Mouse (Mus musculus): ENCODE data around the gene Ugt1a6a. TPM values are rescaled to one million over a fixed set of nuclear protein-coding genes. Genes with fewer than 3 reads are reported as not detected.
"Not testable (repeated sequence)": the region's sequence is repeated elsewhere in the genome, so short reads cannot be mapped to it uniquely, and the experiment has no call there.

Ugt1a6a gene
- total and polyA plus RNA-seq, 3 experiments: not detected

DNA sequence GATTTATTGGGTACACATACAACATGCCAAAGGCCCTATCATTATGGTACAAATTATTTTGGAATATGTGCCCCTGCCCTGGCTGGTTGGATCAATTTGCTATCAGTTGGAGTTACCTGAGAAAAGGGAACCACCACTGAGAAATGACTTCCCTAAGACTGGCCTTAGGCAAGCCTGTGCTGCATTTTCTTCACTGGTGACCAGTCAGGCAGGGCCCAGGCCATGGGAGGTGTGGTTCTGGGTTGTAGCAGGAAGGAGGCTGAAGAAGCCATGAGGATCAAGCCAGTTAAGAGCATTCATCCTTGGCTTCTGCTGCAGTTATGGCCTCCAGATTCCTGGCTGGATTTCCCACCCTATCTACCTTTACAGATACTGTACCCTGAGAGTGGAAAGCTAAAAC lies 42.3 kb upstream of the Ugt1a6a start:
- H3K36me3 ChIP-seq (ENCODE audit: control insufficient read depth in 1 of 2, insufficient read depth in 2 of 2, low read length in 2 of 2): no peaks in the 10 kb centered on the region
- H3K27me3 ChIP-seq (ENCODE audit: control insufficient read depth in 1 of 2, insufficient read depth in 2 of 2, low read length in 2 of 2): peaks cover 3 to 4% of the 10 kb centered on the region in 2 experiments; a peak in 3 of 4 replicates
- no peak for DNase-seq (ENCODE audit: low read depth, low spot score)
- TF ChIP-seq SIN3A (IDR thresholded peaks at IDR 0.05; ENCODE audit: low read length) (no peak), MXI1 (IDR thresholded peaks at IDR 0.05; ENCODE audit: low read depth, low read length) (no peak), ZNF384 (IDR thresholded peaks at IDR 0.05; ENCODE audit: low read depth, low read length) (no peak), GABPA (IDR thresholded peaks at IDR 0.05; ENCODE audit: low read depth, low read length) (no peak), TAL1 (IDR thresholded peaks at IDR 0.05; ENCODE audit: low read length) (no peak), GATA1 (IDR thresholded peaks at IDR 0.05; ENCODE audit: low read depth, low read length) (no peak), JUND (IDR thresholded peaks at IDR 0.05; ENCODE audit: low read depth, low read length) (no peak), MYC (IDR thresholded peaks at IDR 0.05; ENCODE audit: low read depth, low read length) (no peak), KAT2A (conservative IDR thresholded peaks at IDR 0.05; ENCODE audit: low read depth, low read length) (no peak), MAZ (IDR thresholded peaks at IDR 0.05; ENCODE audit: low read depth, low read length) (no peak), MAFK (IDR thresholded peaks at IDR 0.05; ENCODE audit: borderline replicate concordance, low read depth, low read length) (no peak), CHD1 (IDR thresholded peaks at IDR 0.05; ENCODE audit: low read depth, low read length) (no peak), CTCF (IDR thresholded peaks at IDR 0.05 in 2 of 3, conservative IDR thresholded peaks at IDR 0.05 in 1 of 3; ENCODE audit: control insufficient read depth in 1 of 3, insufficient read depth in 1 of 3, low read depth in 2 of 3, low read length in 3 of 3, poor library complexity in 1 of 3, severe bottlenecking in 1 of 3) (no peak)
- H3K27ac ChIP-seq (ENCODE audit: control insufficient read depth, low read depth, low read length): no peak overlapping the region
- no peaks in the 10 kb centered on the region for H3K4me1 ChIP-seq (ENCODE audit: control insufficient read depth in 1 of 2, insufficient read depth in 2 of 2, low read length in 2 of 2)
- H3K79me2 ChIP-seq (ENCODE audit: control insufficient read depth, insufficient read depth, low read length, poor library complexity): no peaks in the 10 kb centered on the region
- H3K9me3 ChIP-seq (replicated peaks; ENCODE audit: insufficient read depth, low read length): no peaks in the 10 kb centered on the region
- H3K4me3 ChIP-seq (ENCODE audit: control insufficient read depth in 1 of 2, insufficient read depth in 1 of 2, low read depth in 2 of 2, low read length in 2 of 2): no peak overlapping the region
- H3K9ac ChIP-seq (ENCODE audit: control insufficient read depth, low read depth, low read length, poor library complexity, severe bottlenecking): no peak overlapping the region

DNA sequence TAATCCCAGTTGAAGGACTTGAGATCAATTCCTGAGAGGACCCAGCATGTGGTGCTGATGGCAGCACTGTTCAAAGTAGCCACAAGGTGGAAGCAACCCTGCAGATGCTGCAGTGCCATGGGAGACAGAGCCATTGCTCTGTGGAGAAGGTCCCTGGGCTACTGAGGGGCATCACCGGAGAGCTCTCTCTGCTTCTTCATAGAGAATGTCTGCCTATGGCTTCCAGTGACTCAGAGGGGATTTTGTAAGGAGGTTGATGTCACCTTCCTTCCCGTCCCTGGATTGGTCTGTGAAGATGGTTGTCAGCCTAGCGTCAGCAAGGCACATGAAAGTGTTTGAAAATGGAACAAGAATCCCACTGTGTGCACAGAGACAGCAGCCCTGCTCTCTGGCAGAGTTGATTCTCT lies 40.3 kb upstream of the Ugt1a6a start:
- not testable (repeated sequence) for H3K4me3 ChIP-seq (ENCODE audit: control insufficient read depth in 1 of 2, insufficient read depth in 1 of 2, low read depth in 2 of 2, low read length in 2 of 2); H3K9me3 ChIP-seq (replicated peaks; ENCODE audit: insufficient read depth, low read length); H3K4me1 ChIP-seq (ENCODE audit: control insufficient read depth in 1 of 2, insufficient read depth in 2 of 2, low read length in 2 of 2); DNase-seq (ENCODE audit: low read depth, low spot score); H3K27me3 ChIP-seq (ENCODE audit: control insufficient read depth in 1 of 2, insufficient read depth in 2 of 2, low read length in 2 of 2); H3K9ac ChIP-seq (ENCODE audit: control insufficient read depth, low read depth, low read length, poor library complexity, severe bottlenecking); H3K27ac ChIP-seq (ENCODE audit: control insufficient read depth, low read depth, low read length); H3K36me3 ChIP-seq (ENCODE audit: control insufficient read depth in 1 of 2, insufficient read depth in 2 of 2, low read length in 2 of 2); H3K79me2 ChIP-seq (ENCODE audit: control insufficient read depth, insufficient read depth, low read length, poor library complexity)

DNA sequence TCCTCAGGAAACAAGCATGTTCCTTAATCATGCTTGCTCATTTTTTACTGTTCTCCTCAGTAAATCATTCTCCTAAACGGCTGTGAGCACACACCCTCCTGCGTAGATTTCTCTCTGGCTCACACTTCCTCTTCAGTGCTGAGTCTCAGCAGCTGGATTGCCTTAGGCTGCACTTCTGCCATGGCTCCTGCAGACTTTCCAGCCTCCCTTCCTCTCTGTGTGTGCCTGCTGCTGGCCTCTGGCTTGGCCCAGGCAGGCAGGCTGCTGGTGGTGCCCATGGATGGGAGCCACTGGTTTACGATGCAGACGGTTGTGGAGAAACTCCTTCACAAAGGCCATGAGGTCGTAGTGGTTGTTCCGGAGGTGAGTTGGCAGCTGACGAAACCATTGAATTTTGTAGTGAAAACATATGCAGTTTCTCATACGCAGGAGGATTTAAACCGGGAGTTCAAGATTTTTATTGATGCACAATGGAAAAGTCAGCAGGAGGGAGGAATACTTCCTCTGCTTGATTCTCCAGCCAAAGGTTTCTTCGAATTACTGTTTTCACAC lies 39.6 kb upstream of the Ugt1a6a start, which contains the start of gene Ugt1a7c:
Gene Ugt1a7c (plus strand): TSS at position 122 of the 552 bp plus-strand sequence.
- TF ChIP-seq MEF2A (IDR thresholded peaks at IDR 0.05; ENCODE audit: extremely low read depth, insufficient replicate concordance, low read depth, low read length, poor library complexity, severe bottlenecking) (no peak), TAL1 (IDR thresholded peaks at IDR 0.05; ENCODE audit: low read length) (no peak), BHLHE40 (IDR thresholded peaks at IDR 0.05; ENCODE audit: borderline replicate concordance, low read depth, low read length) (no peak), UBTF (IDR thresholded peaks at IDR 0.05; ENCODE audit: borderline replicate concordance, insufficient read depth, low read depth, low read length) (no peak), SIN3A (IDR thresholded peaks at IDR 0.05; ENCODE audit: low read length) (no peak), POLR2AphosphoS2 (IDR thresholded peaks at IDR 0.05; ENCODE audit: low read length) (no peak), ETS1 (IDR thresholded peaks at IDR 0.05; ENCODE audit: low read depth, low read length) (no peak), MAZ (IDR thresholded peaks at IDR 0.05; ENCODE audit: low read depth, low read length) (no peak), POLR2AphosphoS5 (IDR thresholded peaks at IDR 0.05; ENCODE audit: borderline replicate concordance, low read depth, low read length) (no peak)
- H3K9me3 ChIP-seq (replicated peaks; ENCODE audit: insufficient read depth, low read length): no peaks in the 10 kb centered on the region
- H3K36me3 ChIP-seq (ENCODE audit: control insufficient read depth in 1 of 2, insufficient read depth in 2 of 2, low read length in 2 of 2): no peaks in the 10 kb centered on the region
- H3K9ac ChIP-seq (ENCODE audit: control insufficient read depth, low read depth, low read length, poor library complexity, severe bottlenecking): no peak within 1 kb of the TSS
- H3K27me3 ChIP-seq (ENCODE audit: control insufficient read depth in 1 of 2, insufficient read depth in 2 of 2, low read length in 2 of 2): peaks cover 0 to 3% of the 10 kb centered on the region in 2 experiments; a peak in 2 of 4 replicates
- H3K79me2 ChIP-seq (ENCODE audit: control insufficient read depth, insufficient read depth, low read length, poor library complexity): no peaks in the 10 kb centered on the region
- no peak within 1 kb of the TSS for H3K27ac ChIP-seq (ENCODE audit: control insufficient read depth, low read depth, low read length)
- no peaks in the 10 kb centered on the region for H3K4me1 ChIP-seq (ENCODE audit: control insufficient read depth in 1 of 2, insufficient read depth in 2 of 2, low read length in 2 of 2)
- no peak within 1 kb of the TSS for H3K4me3 ChIP-seq (ENCODE audit: control insufficient read depth in 1 of 2, insufficient read depth in 1 of 2, low read depth in 2 of 2, low read length in 2 of 2)
- DNase-seq (ENCODE audit: low read depth, low spot score): peak; percentile 45

DNA sequence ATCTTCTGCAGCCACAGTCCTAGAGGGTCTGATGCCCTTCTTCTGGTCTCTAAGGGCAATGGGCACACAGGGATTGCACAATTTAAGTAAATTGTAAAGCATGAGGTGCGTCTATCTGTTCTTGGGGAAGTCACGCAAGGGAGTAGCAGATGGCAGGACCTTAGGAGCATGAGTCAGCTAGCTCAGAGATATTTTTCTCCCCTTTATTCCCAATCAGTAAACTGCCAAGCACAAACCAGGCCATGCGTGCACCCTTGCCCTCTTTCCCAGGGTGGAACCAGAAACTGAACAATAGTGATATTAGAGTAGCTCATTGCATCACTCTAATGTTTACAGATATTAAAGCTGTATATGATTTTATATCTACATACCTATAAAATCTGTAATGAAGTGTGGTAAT lies 36.1 kb upstream of the Ugt1a6a start:
- not testable (repeated sequence) for DNase-seq (ENCODE audit: low read depth, low spot score); H3K9ac ChIP-seq (ENCODE audit: control insufficient read depth, low read depth, low read length, poor library complexity, severe bottlenecking); H3K9me3 ChIP-seq (replicated peaks; ENCODE audit: insufficient read depth, low read length); H3K79me2 ChIP-seq (ENCODE audit: control insufficient read depth, insufficient read depth, low read length, poor library complexity); H3K4me1 ChIP-seq (ENCODE audit: control insufficient read depth in 1 of 2, insufficient read depth in 2 of 2, low read length in 2 of 2); H3K36me3 ChIP-seq (ENCODE audit: control insufficient read depth in 1 of 2, insufficient read depth in 2 of 2, low read length in 2 of 2); H3K4me3 ChIP-seq (ENCODE audit: control insufficient read depth in 1 of 2, insufficient read depth in 1 of 2, low read depth in 2 of 2, low read length in 2 of 2); H3K27me3 ChIP-seq (ENCODE audit: control insufficient read depth in 1 of 2, insufficient read depth in 2 of 2, low read length in 2 of 2); H3K27ac ChIP-seq (ENCODE audit: control insufficient read depth, low read depth, low read length)
